ENCODE assay signal across 28 mouse cellular contexts in genomic region chr12:24662131-24662530, GRCm38 (mm10). TPM values are rescaled to one million over a fixed set of nuclear protein-coding genes. Genes with fewer than 3 reads are reported as not detected.
"Had no signal": no experiment of that assay in that cellular context is flagged by ENCODE, and none has a peak within 500 bp of the region (broad histone marks: within the 10 kb centered on the region; RNA-seq: fewer than 3 reads in every experiment).

No protein-coding gene starts in this region.

- ATAC-seq: hindbrain, postnatal 0 days; intestine, embryonic 16.5 days had no signal

- H3K27ac ChIP-seq: gastrocnemius, adult 2 months; heart, adult 2 months; heart, embryonic 13.5 days; heart, embryonic 15.5 days; hindbrain, embryonic 13.5 days; hindbrain, embryonic 15.5 days; hindbrain, postnatal 0 days; kidney, embryonic 15.5 days; kidney, postnatal 0 days; limb, embryonic 13.5 days; limb, embryonic 15.5 days; liver, embryonic 13.5 days had no signal

- H3K9ac ChIP-seq: heart, embryonic 13.5 days; heart, embryonic 15.5 days; hindbrain, embryonic 13.5 days; hindbrain, embryonic 15.5 days; kidney, embryonic 15.5 days; limb, embryonic 13.5 days; limb, embryonic 15.5 days; liver, embryonic 13.5 days had no signal

- H3K4me3 ChIP-seq: gastrocnemius, adult 2 months; heart, adult 2 months; heart, embryonic 13.5 days; heart, embryonic 15.5 days; hindbrain, embryonic 13.5 days; hindbrain, embryonic 15.5 days; kidney, embryonic 15.5 days; limb, embryonic 13.5 days; limb, embryonic 15.5 days; liver, embryonic 13.5 days had no signal

- H3K4me2 ChIP-seq: heart, embryonic 11.5 days; heart, embryonic 13.5 days; heart, embryonic 15.5 days; hindbrain, embryonic 13.5 days; hindbrain, embryonic 15.5 days; kidney, embryonic 15.5 days; limb, embryonic 13.5 days; limb, embryonic 15.5 days; liver, embryonic 13.5 days had no signal

- H3K9me3 ChIP-seq: heart, embryonic 13.5 days; heart, embryonic 15.5 days; hindbrain, embryonic 13.5 days; hindbrain, embryonic 15.5 days; kidney, embryonic 15.5 days; limb, embryonic 13.5 days; limb, embryonic 15.5 days; liver, embryonic 13.5 days had no signal

- DNase-seq: gastrocnemius, adult 2 months; gastrocnemius, postnatal 10 days; gastrocnemius, postnatal 25 days; heart, adult 11 months; heart, adult 2 months; heart, postnatal 14 days; heart, postnatal 36 days; kidney, adult 11 months; kidney, adult 2 months; kidney, adult 9 months; kidney, postnatal 14 days; kidney, postnatal 36 days; layer of hippocampus, adult 9-11 months; layer of hippocampus, postnatal 36 days; left cerebral cortex, postnatal 4 days; liver, embryonic 13.5 days had no signal

- H3K27me3 ChIP-seq: heart, embryonic 13.5 days; heart, embryonic 15.5 days; hindbrain, embryonic 13.5 days; hindbrain, embryonic 15.5 days; kidney, embryonic 15.5 days; limb, embryonic 13.5 days; limb, embryonic 15.5 days; liver, embryonic 13.5 days had no signal

- H3K4me1 ChIP-seq: kidney, embryonic 15.5 days; limb, embryonic 15.5 days had no signal

RNA-seq across cellular contexts. Expression of gene Cys1, which starts 19.5 kb away (rescaled TPM):
- total RNA-seq: hematopoietic stem cell, adult 5-6 weeks had no signal
